Mouse (Mus musculus): ENCODE measurements around the gene Kremen1. TPM values are rescaled to one million over a fixed set of nuclear protein-coding genes. Genes with fewer than 3 reads are reported as not detected.

Kremen1 gene
- polyA plus RNA-seq (2012; rRNA removed): 0.85 and 1.00 TPM in 2 replicates

DNA sequence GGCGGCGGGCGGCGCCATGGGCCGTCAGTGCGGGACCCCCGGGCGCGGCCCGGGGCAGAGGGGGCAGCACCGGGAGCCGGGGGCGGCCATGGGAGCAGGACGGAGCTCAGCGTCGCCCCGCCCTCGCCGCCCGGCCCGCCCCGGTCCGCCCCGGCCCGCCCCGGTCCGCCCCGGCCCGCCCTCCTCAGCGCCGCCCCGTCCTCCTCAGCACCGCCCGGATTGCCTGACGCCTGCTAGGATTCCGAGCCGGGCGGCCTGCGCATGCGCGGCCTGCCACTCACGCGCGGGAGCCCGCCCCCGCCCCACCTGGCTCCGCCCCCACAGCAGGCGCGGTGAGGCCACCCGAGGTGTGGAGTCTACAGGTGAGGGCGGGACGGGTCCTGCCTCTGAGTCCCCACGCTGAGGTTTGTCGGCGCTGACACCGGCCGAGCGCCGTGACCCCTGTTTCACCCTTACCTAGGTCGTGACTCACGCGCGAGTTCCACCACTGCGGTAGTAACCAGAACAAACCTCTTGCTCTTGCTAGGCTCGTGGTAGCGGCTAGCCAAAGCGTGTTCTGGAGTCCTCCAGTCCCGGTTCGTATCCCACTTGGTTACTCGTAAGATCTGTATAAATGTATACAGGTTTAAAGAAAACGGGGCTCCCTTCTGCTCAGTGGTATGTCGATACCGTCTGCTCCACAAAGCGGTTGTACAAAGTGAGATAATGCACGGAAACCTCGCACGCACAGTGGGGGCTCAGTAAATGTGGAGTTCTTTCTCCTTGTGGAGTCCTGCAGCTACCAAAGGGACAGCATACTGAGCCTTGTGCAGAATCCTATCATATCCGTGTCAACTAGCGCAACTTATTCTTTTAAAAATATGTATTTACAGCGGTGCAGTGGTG is at the start of gene Kremen1:
Gene Kremen1 (minus strand): TSS at position 51 of the 885 bp plus-strand sequence.

DNA sequence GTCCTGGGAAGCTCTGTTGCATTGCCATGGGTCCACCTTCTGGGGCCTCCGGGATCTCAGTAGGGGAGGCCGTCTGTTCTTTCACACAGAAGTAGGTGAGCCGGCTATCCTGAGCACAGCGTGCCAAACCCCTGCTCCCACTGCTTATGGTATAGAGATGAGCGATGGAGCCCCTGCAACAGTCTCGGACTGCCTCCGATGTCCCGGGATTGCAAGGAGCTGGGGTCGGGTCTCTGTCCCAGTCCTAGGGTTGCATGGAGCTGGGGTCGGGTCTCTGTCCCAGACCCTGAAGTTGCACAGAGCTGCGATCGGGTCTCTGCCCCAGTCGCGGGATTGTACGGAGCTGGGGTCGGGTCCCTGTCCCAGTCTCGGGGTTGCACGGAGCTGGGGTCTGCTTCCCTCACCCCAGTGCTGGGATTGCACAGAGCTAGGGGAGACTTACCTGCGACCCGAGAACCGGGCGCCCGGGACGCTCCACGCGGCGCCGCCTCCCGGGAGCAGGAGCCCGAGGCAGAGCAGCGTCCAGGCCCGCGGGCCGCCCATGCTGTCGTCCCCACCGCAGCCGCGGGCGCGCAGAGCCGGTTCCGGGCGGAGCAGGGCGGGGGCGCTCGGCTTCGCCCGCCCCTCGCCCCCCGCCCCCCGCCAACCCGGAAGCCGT is 109.5 kb downstream of the Kremen1 start, which contains the start of gene Emid1:
Gene Emid1 (minus strand): TSS at position 578 of the 658 bp plus-strand sequence.

Other genes with a start within 250 kb of the Kremen1 start
- gene Rasl10a, start 203.4 kb downstream of the Kremen1 start, polyA plus RNA-seq (2012; rRNA removed): 0.18 and 0.20 TPM in 2 replicates
- gene Gas2l1, start 196.2 kb downstream of the Kremen1 start, polyA plus RNA-seq (2012; rRNA removed): 8.6 and 10.6 TPM in 2 replicates
- 10.0 and 11.0 TPM in 2 replicates for gene Rhbdd3, start 162.6 kb downstream of the Kremen1 start, polyA plus RNA-seq (2012; rRNA removed)
- gene Ewsr1, start 162.3 kb downstream of the Kremen1 start, polyA plus RNA-seq (2012; rRNA removed): 240 and 246 TPM in 2 replicates
- gene Emid1, start 109.3 kb downstream of the Kremen1 start, polyA plus RNA-seq (2012; rRNA removed): 1.2 and 1.3 TPM in 2 replicates
- gene Znrf3, start 183.3 kb upstream of the Kremen1 start, polyA plus RNA-seq (2012; rRNA removed): 1.3 and 1.6 TPM in 2 replicates

Data from liver, embryonic 14 days (tissue).